Mouse (Mus musculus): Measurements from ENCODE around the gene Olfr187. TPM values are rescaled to one million over a fixed set of nuclear protein-coding genes. Genes with fewer than 3 reads are reported as not detected.
"Not testable (repeated sequence)": the region's sequence is repeated elsewhere in the genome, so short reads cannot be mapped to it uniquely, and the experiment has no call there.

The Olfr187 gene
- total RNA-seq (2021): not detected
- long read RNA-seq, experiment 1: 0 reads
- long read RNA-seq, experiment 2: 0 reads

DNA sequence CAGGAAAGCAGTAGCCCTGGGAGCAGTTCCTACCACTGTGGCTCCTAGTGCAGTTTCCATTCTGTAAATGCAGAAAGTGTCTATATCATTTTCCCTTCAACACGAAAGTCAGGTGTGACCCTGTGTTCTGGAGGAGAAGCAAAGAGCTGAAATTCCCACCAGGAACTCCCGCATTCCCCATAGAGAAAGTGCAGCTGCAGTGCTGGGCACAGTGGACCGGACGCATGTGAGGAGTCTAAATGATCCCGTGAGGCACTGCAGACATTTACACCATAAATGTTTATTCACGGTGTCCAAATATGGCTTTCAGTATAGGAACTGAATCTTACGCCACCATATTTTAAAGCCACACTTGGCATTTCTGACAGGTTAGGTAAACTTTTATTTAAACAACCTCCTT lies at the start of gene Olfr187:
Olfr187 (minus strand) TSS at position 58 of the 400 bp plus-strand sequence.
- no peak for DNase-seq
- intact Hi-C loops (cut with DNase I): no loop called here

- DNase-seq; intact Hi-C loops (cut with DNase I): not testable (repeated sequence)
These were observed 41.5 kb upstream of the Olfr187 start for GRCm38 (mm10) chr16:59081113-59081512.

DNA sequence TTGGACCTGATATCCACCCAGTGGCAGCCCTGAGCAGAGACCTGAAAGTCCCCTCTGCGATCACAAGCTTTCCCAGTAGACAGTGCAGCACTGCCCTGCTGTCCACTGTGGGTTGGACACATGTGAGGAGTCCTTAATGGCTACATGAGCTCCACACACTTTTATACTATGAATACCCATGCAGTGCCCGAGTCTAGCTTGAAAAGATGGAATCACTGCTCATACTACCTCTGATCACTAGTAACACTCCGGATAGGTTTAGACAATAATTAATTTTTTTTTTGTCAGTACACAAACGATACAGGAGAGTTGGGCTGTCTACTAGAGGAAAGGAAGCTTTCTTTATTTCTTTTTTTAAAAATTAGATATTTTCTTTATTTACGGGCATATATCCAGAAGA lies 38.3 kb upstream of the Olfr187 start, which contains the start of gene Olfr190:
Olfr190 (minus strand) TSS at position 101 of the 400 bp plus-strand sequence.
- no peak for DNase-seq
- intact Hi-C loops (cut with DNase I): no loop called here

DNA sequence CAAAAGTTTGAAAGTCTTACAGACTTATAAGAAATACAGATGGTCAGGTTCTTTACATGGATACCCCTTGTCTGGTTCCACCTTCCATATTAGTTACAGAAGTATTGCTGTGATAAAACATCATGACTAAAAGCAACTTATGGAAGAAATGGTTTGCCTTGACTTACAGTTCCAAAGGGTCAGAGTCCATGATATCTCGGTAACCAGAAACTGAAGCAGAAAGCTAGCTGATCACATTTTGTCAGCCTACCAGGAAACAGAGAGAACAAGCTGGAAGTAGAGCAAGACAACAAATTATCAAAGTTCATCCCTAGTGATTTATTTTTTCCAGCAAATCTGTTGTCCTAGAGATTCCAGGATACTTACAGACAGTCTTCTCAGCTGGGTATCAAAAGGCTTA lies 34.0 kb upstream of the Olfr187 start:
- no peak for DNase-seq
- intact Hi-C loops (cut with DNase I): no loop called here

GRCm38 (mm10) chr16:59071755-59072154 lies 32.2 kb upstream of the Olfr187 start:
- DNase-seq: no peak
- intact Hi-C loops (cut with DNase I): no loop called here

GRCm38 (mm10) chr16:59062411-59062810 lies 22.8 kb upstream of the Olfr187 start:
- DNase-seq; intact Hi-C loops (cut with DNase I): not testable (repeated sequence)

- intact Hi-C loops (cut with DNase I); DNase-seq: not testable (repeated sequence)
These were observed 9.7 kb upstream of the Olfr187 start for GRCm38 (mm10) chr16:59049286-59049685.

GRCm38 (mm10) chr16:59048860-59049259 lies 9.3 kb upstream of the Olfr187 start:
- intact Hi-C loops (cut with DNase I): no loop called here

DNA sequence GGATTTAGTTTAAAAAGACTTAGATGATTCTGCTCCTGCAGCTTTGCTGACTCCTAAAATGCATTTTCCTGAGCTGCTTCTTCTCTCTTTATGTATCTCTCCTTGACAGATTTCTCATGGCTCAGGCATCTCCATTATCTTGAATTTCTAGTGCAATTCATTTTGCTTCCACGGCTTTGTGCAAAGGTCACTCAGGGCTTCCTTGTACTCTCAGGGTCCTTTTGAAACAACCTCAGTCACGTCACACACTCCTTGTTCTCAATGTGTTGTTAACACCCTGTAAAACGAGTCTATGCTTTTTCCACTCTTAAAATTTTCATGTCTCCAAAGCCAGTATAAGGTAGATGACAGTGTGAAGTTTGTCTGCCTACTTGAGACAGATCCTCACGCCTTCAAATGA lies 8.0 kb upstream of the Olfr187 start:
- intact Hi-C loops (cut with DNase I): no loop called here
- no peak for DNase-seq

More at GRCm38 (mm10) chr16:59048860-59049259, 9.3 kb upstream of the Olfr187 start:
- no peak for DNase-seq

GRCm38 (mm10) chr16:59045835-59046234 lies 6.3 kb upstream of the Olfr187 start:
- DNase-seq: no peak
- intact Hi-C loops (cut with DNase I): no loop called here

- no peak for DNase-seq
- intact Hi-C loops (cut with DNase I): no loop called here
These were observed 9.4 kb downstream of the Olfr187 start, which contains the start of gene Olfr186 for GRCm38 (mm10) chr16:59030191-59030590. Olfr186 (minus strand) TSS chr16:59030291.

GRCm38 (mm10) chr16:59013357-59014018 lies 26.1 kb downstream of the Olfr187 start:
- intact Hi-C loops (cut with DNase I): no loop called here
- DNase-seq: no peak

GRCm38 (mm10) chr16:59007146-59007545 lies 32.4 kb downstream of the Olfr187 start:
- DNase-seq: no peak
- intact Hi-C loops (cut with DNase I): no loop called here

DNA sequence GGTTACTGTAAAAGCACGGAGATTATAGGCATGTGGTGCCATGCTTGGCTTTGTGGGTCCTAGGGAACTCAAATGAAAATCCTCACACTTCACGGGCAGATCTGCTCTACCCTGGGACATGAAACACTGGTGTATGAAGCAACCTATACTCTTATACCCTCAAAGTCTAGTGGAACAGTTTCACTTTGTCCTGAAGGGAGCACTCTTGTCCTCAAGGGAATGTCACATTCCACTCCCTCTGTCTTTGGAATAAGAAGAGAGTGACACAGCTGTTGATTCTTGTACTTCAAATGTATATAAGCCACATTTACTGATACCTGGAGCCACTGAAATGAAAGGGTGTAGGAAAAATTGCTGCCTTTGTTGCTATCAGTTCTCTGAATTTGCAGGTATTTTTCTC lies 44.5 kb downstream of the Olfr187 start, which contains the start of gene Olfr183:
Olfr183 (plus strand) TSS at position 301 of the 400 bp plus-strand sequence.
- DNase-seq: no peak
- intact Hi-C loops (cut with DNase I): no loop called here

Other genes with a start within 250 kb of the Olfr187 start
- gene Olfr173, start 239.5 kb downstream of the Olfr187 start, total RNA-seq (2021): not detected
- not detected for gene Olfr175-ps1, start 213.0 kb downstream of the Olfr187 start, total RNA-seq (2021)
- gene Olfr177, start 165.0 kb downstream of the Olfr187 start, total RNA-seq (2021): not detected
- gene Olfr178, start 147.7 kb downstream of the Olfr187 start, total RNA-seq (2021): not detected
- not detected for gene Olfr181, start 111.0 kb downstream of the Olfr187 start, total RNA-seq (2021)
- gene Olfr180, start 110.4 kb downstream of the Olfr187 start, total RNA-seq (2021): not detected
- gene Olfr183, start 44.4 kb downstream of the Olfr187 start, total RNA-seq (2021): not detected
- gene Olfr186, start 9.5 kb downstream of the Olfr187 start, total RNA-seq (2021): not detected
- gene Olfr190, start 38.2 kb upstream of the Olfr187 start, total RNA-seq (2021): not detected
- not detected for gene Olfr191, start 50.1 kb upstream of the Olfr187 start, total RNA-seq (2021)
- not detected for gene Olfr193, start 72.1 kb upstream of the Olfr187 start, total RNA-seq (2021)
- gene Olfr194, start 81.3 kb upstream of the Olfr187 start, total RNA-seq (2021): not detected
- not detected for gene Olfr195, start 107.3 kb upstream of the Olfr187 start, total RNA-seq (2021)
- not detected for gene Olfr196, start 130.7 kb upstream of the Olfr187 start, total RNA-seq (2021)
- gene Olfr198, start 163.8 kb upstream of the Olfr187 start, total RNA-seq (2021): not detected
- not detected for gene Olfr199, start 180.0 kb upstream of the Olfr187 start, total RNA-seq (2021)
- gene Olfr201, start 232.9 kb upstream of the Olfr187 start, total RNA-seq (2021): not detected
- not detected for gene Olfr202, start 247.0 kb upstream of the Olfr187 start, total RNA-seq (2021)